Mouse (Mus musculus) lung, adult 2 months (tissue): ENCODE data around the gene Pdcd5.

Source experiments
- CTCF ChIP-seq: fragments of 200-500 bp; IDR thresholded peaks from 2 replicates; pipeline ENCODE4 v1.5.1; 2011; ENCODE audit warnings: mild to moderate bottlenecking, low read length, control low read depth; ENCODE audit not compliant: insufficient read depth
- POLR2A ChIP-seq: fragments of 200-500 bp; IDR thresholded peaks from 2 replicates; pipeline ENCODE4 v1.6.1; 2011; ENCODE audit warnings: low read depth, mild to moderate bottlenecking, control low read depth, low read length, borderline replicate concordance; ENCODE audit errors: extremely low read depth

- TF ChIP-seq POLR2A (no peak), CTCF (no peak)
These were observed 40.5 kb downstream of the Pdcd5 start for GRCm38 (mm10) chr7:35606816-35607215.
